Mouse (Mus musculus) bone marrow macrophage, adult 2 months (primary cell): ENCODE data around the gene Exoc4. TPM values are rescaled to one million over a fixed set of nuclear protein-coding genes. Genes with fewer than 3 reads are reported as not detected.

Source experiments
- H3K27ac ChIP-seq: 2 replicates; pipeline ENCODE4 v1.5.1; 2012; ENCODE audit warnings: low read depth, low read length; ENCODE audit not compliant: insufficient read depth
- H3K4me1 ChIP-seq: 2 replicates; pipeline ENCODE4 v1.6.1; 2012; ENCODE audit warnings: low read length; ENCODE audit not compliant: control insufficient read depth, insufficient read depth
- H3K4me3 ChIP-seq: 2 replicates; pipeline ENCODE4 v1.5.1; 2012; ENCODE audit warnings: mild to moderate bottlenecking, low read length, moderate library complexity; ENCODE audit not compliant: insufficient read depth
- CTCF ChIP-seq: IDR thresholded peaks from 2 replicates; pipeline ENCODE4 v1.5.1; 2012; ENCODE audit warnings: low read depth, mild to moderate bottlenecking, low read length, moderate library complexity
- POLR2A ChIP-seq: IDR thresholded peaks from 2 replicates; pipeline ENCODE4 v1.6.1; 2012; ENCODE audit warnings: mild to moderate bottlenecking, low read depth, low read length, borderline replicate concordance
- polyA plus RNA-seq: library from polyadenylated mRNA; stranded (reverse); fragments of >200 nt; gene quantifications from 2 replicates; pipeline ENCODE4 v1.2.4, GENCODE M21; 2012; ENCODE audit not compliant: missing spikeins, insufficient read depth, insufficient read length

The Exoc4 gene
- polyA plus RNA-seq, 1 experiment = 42.5 TPM

GRCm38 (mm10) chr6:33770021-33770420 is 521.1 kb downstream of the Exoc4 start:
- H3K4me1 ChIP-seq = no peaks in the 10 kb centered on the region
- H3K27ac ChIP-seq = no peak overlapping the region
- TF ChIP-seq POLR2A = no peak
- no peak for TF ChIP-seq CTCF
- no peak overlapping the region for H3K4me3 ChIP-seq

- Histone ChIP-seq H3K27ac (no peak overlapping the region), H3K4me3 (no peak overlapping the region), H3K4me1 (no peaks in the 10 kb centered on the region)
- no peak for TF ChIP-seq CTCF
- TF ChIP-seq POLR2A = no peak
Measured at GRCm38 (mm10) chr6:33772551-33773315, 523.8 kb downstream of the Exoc4 start.

DNA sequence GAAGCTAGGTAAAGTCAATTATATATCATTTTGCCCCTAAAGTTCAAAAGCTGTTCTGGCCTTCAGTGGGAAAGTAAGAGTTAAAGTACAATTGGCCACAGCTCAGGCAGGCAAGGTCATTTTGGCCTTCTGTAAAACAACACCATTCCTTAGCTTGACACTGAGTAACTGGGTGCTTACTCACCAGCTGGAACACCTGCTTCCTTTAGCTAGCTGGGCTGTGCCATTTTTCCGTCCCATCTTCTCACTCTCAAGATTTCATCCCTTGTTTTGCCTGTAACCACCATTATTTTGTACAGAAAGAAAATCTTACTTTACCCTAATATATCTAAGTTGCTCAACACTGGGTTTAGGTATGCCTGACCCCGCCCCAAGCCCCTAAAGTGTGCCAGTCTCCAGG is 543.7 kb downstream of the Exoc4 start:
- Histone ChIP-seq H3K27ac (no peak overlapping the region), H3K4me1 (peaks cover 8% of the 10 kb centered on the region), H3K4me3 (no peak overlapping the region)
- TF ChIP-seq POLR2A (no peak), CTCF (no peak)

- TF ChIP-seq CTCF (no peak), POLR2A (no peak)
- no peak overlapping the region for H3K27ac ChIP-seq
- no peak overlapping the region for H3K4me3 ChIP-seq
- H3K4me1 ChIP-seq = peaks cover 13% of the 10 kb centered on the region
Measured at GRCm38 (mm10) chr6:33801254-33801653, 552.4 kb downstream of the Exoc4 start.

DNA sequence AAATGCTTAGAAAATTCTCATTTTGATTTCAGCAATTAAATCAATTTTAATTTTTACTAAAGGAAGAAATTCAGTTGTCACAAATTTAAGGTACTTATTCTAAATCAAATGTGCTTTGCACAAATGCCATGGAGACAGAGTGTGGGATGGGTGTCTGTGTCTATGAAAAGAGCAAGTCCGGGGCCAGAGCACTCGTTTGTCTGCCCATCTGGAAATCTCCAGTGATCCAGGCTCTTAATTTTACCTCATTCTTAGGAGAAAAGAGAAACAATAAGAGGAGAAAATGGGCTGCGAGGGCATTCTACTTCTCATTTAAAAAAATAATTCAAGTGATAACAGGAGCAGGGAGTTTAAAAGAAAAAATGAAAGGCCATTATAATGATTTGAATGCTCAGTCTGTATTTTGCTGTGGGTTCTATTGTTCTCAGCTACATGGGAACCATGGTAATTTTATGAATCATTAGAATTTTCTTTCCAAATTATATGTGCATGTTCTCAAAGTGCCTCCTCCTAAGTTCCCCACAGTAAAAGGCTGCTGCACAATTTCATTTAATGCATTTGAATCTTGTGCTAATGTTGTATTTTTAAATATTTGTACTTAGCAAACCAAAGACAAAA is 554.7 kb downstream of the Exoc4 start:
- Histone ChIP-seq H3K27ac (no peak overlapping the region), H3K4me3 (no peak overlapping the region), H3K4me1 (peaks cover 18% of the 10 kb centered on the region)
- TF ChIP-seq POLR2A (no peak), CTCF (no peak)

- TF ChIP-seq CTCF (no peak), POLR2A (no peak)
- Histone ChIP-seq H3K4me1 (peaks cover 18% of the 10 kb centered on the region), H3K27ac (no peak overlapping the region), H3K4me3 (no peak overlapping the region)
Measured at GRCm38 (mm10) chr6:33804775-33805174, 555.9 kb downstream of the Exoc4 start.

GRCm38 (mm10) chr6:33806072-33806782 is 557.3 kb downstream of the Exoc4 start:
- peaks cover 18% of the 10 kb centered on the region for H3K4me1 ChIP-seq
- no peak for TF ChIP-seq CTCF
- TF ChIP-seq POLR2A = no peak
- no peak overlapping the region for H3K4me3 ChIP-seq
- no peak overlapping the region for H3K27ac ChIP-seq

DNA sequence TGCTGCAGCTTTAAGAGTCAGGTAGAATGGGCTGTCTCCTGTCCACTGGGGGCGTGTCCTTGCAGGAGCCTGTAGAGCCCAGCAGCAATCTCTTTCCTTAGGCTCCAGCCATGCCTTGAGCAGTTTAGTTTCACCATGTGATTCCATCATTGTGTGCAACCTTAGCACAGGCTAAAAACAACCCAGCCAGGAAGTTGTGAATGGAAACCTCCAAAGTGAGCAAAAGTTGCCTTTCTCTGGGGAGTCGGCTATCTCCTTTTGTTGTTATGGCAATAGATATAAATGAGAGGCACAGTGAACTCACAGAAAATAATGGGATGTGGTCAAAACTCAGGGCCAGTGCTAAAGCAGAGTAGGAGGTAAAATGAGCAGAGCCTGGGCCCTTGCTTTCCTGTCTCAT is 565.5 kb downstream of the Exoc4 start:
- no peak overlapping the region for H3K27ac ChIP-seq
- no peak for TF ChIP-seq CTCF
- TF ChIP-seq POLR2A = no peak
- peaks cover 10% of the 10 kb centered on the region for H3K4me1 ChIP-seq
- H3K4me3 ChIP-seq = no peak overlapping the region

- Histone ChIP-seq H3K27ac (peak overlapping the region; percentile 99), H3K4me1 (peaks cover 38% of the 10 kb centered on the region), H3K4me3 (no peak overlapping the region; the same call in 1 of the 2 replicates)
- TF ChIP-seq CTCF (no peak), POLR2A (no peak)
Measured at GRCm38 (mm10) chr6:33823171-33823570, 574.3 kb downstream of the Exoc4 start.
